Mouse (Mus musculus) skeletal muscle tissue, adult 2 months (tissue): ENCODE data around the gene Naa25.
"Not testable (repeated sequence)": the region's sequence is repeated elsewhere in the genome, so short reads cannot be mapped to it uniquely, and the experiment has no call there.

ENCODE experiments used
- DNase-seq: peaks from one replicate; pipeline ENCODE4 v3.0.0-alpha.2; 2012; ENCODE audit warnings: low read depth, low spot score

The Naa25 gene

DNA sequence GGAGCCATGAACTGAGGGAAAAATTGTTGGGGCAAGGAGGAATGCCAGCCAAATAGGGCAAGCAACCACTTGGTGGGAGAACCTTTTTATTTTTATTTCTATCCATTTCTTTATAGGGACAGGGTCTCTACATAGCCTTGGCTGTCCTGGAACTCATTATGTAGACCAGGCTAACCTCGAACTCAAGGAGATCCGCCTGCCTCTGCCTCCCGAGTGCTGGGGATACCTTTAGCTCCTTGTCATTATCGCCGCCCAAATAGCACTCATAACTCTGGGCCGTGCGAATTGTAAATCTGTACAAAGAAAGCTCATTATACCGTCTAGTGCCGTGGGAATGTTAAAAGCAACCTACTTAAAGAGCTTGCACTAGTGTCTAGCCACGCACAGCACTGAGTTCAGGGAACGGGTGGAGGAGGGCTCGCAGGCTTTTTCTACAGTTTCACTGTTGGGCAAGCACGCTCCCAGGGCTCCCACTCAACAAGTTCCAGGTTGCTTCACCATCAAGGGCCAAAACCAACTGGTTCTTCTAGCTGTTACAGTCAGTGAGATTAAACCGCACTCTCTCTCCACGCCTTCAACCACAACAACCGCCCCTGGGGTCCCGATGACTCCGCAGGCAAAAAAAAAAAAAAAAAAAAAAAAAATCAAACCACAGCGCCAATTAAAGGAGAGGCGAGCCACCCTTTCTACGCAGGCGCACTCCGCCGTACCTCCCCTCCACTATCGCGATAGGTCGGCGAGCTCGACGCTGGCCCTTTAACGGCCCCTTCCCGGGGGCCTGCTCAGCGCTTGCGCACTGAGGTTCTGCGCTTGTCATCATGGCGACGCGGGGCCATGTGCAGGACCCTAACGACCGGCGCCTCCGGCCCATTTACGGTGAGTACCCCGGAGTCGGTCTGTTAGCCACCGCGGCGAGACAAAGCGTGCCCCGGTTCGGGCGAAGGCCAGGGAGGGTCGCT is at the start of gene Naa25:
Naa25 (plus strand) TSS at position 750 of the 959 bp plus-strand sequence.
- peak; percentile 97 for DNase-seq

DNA sequence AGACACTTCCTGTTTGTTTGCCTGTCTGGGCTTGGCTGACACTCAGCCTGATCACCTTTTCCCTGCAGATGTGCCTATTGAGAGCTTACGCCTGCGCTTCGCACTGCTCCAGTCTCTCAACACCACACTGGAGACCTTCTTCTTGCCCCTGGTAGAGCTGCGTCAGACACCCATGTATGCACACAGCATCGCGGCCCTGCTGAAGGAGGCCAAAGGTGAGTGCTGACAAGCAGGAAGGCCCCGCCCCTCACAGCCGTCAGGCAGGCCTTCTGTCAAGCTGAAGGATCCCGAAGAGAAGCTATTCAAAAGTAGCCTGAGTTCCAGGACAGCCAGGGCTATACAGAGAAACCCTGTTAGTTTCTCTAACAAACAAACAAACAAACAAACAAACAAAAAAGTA is 38.5 kb upstream of the Naa25 start:
- no peak for DNase-seq

DNA sequence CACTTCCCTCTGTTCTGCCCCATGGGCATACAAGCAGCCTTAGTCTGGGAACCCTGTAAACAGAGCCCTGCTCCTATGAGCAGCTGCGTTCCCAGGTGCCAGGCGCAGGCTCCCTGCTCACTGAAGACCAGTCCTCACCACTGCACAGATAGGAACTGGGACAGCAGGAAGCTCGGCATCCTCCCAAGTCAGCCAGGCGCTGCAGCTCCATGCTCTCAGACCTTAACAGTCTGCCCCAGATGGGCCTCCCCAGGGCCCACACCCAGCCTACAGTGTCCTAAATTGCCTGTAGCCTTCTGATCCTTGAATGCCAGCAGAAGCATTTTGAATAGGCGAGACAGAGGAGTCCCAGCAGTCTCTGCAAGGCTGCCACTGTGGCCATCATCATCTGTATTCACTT is 36.0 kb upstream of the Naa25 start:
- no peak for DNase-seq

DNA sequence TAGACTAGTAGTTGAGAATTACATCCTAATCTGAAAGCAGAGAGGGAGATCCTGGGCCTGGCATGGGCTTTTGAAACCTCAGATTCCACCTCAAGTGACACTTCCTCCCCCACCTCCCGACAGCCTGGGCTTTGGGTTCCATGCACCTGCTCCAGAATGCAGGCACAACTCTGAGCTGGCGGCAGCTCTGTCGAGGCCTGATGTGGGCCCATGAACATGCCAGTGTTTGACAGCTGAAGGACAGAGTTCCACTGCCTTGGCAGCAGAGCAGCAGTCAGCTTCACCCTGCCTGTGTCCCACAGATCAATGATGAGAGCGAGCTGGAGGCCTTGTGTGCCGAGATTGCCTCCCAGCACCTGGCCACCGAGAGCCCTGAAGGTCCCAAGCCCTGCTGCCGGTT is 34.3 kb upstream of the Naa25 start:
- no peak for DNase-seq

DNA sequence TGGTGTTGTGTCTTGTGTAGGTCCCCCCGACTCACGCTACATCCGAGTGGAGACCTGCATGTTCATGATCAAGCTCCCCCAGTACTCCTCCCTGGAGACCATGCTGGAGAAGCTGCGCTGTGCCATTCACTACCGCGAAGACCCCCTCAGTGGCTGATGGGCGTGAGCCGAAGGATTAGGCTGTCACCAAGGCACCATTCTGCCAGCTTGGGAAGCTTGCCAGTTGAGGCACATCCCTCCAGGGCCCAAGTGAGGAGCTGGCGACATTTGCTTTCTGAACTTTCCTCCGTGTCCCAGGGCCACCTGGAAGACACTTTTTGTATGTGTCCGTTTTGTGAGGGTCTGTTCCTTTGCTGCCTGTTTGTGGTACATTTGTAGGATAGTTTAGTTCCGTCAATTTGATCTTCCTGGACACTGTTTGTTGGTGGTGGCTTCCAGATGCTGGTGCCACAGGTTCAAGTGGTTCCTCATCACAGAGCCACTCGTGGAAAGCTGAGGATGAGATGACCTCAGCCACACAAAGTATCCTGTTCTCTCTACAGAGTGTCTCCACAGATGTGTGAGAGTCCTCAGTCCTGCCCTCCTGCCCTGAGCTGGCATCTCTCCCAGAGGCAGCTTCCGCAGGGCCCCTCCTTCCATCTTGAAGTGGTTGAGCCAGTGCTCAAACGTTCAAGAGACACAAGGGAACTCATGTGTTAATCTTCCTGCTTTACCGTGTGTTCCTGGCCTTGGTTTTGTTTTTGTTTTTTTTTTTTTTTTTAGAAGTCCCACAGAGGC is 31.1 kb upstream of the Naa25 start:
- no peak for DNase-seq

DNA sequence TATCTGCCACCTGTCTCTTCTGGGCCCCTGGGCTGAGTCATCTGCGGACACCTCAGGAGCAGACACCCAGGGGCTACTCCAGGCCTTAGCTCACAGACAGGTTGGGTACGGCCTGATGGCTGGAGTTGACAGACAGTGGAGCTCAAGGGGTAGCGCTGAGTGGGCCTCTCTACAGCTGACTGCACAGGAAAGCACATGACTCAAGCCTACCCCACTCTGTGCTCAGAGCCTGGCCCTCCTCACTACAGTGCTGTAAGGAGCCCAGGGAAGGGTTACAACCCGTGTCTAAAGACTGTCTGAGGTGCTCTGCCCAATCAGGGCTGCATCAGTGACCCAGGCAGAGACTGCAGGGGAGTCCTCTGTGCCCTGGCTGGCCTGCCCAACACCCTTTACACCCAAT is 30.5 kb upstream of the Naa25 start:
- DNase-seq, result no peak

DNA sequence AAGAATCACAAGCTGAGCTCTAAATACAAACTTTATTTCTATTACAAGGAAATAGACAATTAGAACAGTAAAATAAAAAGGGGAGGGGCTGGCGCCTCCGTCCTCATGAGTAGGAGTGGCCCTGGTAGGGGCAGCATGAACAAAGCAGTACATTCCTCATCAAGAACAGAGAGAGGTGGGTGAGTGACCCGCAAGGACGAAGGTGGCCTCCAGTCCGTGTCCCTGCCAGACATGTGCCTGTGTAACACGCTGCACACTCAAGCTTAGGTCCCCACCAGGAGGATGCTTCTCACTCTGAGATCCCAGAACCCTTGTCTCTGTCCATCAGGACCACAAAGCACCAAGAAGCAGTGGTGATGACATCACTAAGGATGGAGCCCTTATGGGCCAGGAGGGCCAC is 26.0 kb upstream of the Naa25 start:
- no peak for DNase-seq

DNA sequence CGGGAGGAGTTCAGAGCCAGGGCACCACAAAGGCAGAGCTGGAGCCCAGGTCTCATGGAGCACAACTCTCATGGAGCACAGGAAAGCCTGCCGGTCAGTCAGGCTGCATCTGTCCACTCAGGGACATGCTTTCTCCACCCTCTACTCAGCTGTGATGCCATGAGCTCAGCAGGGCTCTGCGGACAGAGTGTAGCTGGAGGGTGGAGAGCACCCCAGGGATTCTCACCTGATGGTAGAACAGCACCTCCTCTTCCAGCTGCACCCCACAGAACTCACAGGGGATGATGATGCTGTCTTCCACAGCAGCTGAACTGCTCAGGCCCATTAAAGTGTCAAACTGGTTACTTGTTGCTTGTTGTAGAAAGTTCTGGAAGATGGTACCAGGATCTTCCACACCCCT is 22.9 kb upstream of the Naa25 start:
- no peak for DNase-seq

DNA sequence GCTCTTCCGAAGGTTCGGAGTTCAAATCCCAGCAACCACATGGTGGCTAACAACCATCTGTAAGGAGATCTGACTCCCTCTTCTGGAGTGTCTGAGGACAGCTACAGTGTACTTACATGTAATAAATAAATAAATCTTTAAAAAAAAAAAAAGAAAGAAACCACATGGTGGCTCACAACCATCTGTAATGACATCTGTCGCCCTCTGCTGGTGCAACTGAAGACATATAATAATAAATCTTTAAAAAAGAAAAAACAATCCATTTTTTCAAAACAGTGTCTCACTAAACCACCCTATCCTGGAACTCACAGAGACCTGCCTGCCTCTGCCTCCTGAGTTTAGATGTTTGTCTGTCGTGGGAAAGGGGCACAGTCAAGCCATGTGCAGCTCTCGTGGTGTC is 20.8 kb upstream of the Naa25 start:
- DNase-seq, result not testable (repeated sequence)

DNA sequence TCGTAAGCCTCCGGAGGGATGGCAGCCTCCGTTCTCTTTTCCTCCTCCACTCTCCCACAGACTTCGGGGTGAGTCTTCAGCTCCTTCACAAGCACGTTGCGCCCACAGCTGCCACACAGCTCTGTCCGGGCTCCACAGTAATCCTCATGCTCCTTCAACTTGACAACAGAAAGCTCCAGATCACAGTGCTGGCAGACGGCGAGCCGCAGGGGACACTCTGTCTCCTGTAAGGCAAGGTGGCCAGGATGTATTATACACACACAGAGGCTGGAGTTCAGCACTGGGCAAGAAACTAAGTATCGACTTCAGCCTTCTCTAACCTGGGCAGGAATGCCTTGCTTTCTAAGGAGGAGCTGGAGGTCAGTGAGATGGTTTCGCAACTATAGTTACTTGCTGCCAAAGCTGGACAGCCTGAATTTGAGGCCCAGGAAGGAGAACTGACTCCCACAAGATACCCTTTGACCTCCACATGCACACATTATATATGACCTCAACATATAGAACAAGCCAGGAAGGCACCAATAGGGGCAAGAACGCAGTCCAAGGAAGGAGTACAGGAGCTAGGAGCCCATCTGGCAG is 19.0 kb upstream of the Naa25 start:
- no peak for DNase-seq

DNA sequence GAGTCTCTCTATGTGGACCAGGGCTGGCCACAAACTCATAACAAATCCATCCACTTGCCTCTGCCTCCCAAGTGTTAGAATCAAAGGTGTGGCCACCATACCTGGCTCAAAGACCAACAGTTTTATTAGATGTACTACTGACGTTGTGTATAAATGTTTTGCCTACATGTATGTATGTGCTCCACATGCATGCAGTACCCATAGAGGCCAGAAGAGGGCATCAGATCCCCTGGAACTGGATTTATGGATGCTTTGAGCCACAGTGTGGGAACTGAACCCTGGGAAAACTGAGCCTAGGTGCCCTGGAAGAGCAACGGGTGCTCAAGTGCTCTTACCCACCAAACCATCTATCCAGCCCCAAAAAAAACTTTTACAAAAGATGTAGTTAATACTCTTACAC is 17.0 kb upstream of the Naa25 start:
- no peak for DNase-seq

DNA sequence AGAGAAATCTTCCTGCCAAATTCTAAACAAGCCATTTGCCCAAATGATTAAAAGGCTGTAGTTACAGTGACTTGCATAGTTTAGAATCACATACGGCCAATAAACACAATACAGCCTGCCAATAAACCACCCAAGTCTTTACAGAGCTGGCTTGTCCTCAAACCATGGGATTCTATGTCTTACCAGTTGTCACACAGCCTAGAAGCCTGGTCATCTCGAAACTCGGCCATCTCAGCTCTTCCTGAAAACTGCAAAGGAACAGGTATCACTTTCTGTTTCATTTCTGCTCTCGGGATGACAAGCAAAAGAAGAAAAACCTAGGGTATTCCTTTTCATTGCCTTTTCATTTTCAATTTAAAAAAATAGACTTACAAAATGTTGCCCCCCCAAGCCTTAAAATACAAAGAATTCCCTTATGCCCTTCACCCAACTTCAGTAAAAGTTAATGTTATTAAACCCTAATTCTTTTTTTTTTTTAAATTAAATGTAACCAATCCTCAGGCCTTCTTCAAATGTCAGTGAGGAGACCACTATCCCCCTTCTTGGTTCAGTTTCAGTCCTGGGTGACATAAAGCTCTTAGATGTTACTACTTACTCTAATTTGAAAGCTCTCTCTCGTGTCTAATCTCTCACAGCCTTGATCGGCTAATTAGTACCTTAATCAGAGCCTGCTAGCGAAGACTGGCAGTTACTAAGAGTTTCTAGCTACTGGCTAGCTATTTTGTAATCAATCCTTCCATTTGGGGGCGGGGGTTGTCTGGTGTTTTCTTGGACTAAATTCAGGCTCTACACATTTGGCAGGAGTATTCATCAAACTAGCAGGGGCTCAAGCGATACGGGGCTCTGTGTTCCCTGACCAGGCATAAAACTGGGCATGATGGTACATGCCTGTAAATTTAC is 13.6 kb upstream of the Naa25 start:
- peak; percentile 56 for DNase-seq

DNA sequence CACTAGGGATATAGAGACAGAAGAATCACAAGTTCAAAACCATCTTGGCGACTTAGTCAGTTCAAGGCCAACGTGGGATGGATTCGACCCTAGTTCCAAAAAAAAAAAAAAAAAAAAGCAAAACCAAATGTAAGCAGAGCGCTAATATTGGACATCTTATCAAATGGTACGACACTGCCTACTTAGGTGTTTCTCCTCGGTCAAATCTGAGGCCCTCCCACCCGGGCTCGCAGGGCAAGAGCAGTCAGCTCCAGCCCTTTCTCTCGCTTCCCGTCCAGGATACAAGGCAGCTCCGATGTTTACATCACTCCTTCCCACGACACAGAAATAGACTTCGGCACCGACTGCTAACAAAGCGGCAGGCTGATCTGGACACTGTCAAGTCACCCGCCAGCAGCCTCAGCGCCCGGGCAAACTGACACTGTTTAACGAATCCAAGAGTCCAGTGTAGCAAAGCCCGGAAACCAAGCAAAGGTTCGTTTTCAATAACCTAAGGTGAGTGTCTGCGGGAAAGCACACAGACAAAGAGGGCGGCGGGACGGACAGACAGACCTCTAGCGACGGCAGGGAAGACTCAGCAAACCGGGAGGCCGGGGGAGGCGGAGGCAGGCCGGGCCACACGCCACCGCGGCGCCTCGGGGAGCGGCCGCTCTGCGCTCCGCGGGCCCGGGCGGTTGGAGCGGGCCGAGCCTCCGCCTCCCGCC is 12.8 kb upstream of the Naa25 start:
- peak; percentile 52 for DNase-seq

DNA sequence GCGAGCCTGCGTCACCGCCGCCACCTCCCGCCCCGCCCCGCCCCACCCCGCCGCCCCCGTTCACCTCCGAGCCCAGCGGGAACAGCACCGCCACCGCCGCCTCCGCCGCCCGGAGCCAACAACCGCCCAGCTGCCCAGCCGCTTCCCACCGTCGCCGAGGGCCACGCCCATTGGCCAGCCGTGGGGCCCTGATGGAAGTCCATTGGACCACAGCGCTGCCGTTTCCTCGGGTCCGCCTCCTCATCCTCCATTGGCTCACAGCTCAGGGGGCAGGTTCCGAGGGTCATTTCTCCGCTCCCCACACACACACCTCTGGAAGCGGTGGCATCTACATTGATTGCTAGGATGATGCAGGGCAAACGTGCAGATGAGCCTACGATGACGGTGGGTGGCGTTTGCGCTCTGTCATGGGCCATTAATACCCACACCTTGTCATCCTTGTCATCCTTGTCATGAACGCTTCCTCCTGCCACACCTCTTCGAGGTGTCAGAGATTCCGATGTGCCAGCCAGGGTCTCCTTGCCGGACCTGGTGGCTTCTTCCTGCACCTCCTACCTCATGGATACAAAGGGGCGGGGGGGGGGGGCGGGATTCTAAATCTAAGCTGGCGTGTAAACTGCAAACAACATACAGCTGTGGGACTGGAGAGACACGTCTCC is 12.1 kb upstream of the Naa25 start, which contains the start of gene Trafd1:
Trafd1 (minus strand) TSS at position 172 of the 659 bp plus-strand sequence.
- DNase-seq, result peak; percentile 93

DNA sequence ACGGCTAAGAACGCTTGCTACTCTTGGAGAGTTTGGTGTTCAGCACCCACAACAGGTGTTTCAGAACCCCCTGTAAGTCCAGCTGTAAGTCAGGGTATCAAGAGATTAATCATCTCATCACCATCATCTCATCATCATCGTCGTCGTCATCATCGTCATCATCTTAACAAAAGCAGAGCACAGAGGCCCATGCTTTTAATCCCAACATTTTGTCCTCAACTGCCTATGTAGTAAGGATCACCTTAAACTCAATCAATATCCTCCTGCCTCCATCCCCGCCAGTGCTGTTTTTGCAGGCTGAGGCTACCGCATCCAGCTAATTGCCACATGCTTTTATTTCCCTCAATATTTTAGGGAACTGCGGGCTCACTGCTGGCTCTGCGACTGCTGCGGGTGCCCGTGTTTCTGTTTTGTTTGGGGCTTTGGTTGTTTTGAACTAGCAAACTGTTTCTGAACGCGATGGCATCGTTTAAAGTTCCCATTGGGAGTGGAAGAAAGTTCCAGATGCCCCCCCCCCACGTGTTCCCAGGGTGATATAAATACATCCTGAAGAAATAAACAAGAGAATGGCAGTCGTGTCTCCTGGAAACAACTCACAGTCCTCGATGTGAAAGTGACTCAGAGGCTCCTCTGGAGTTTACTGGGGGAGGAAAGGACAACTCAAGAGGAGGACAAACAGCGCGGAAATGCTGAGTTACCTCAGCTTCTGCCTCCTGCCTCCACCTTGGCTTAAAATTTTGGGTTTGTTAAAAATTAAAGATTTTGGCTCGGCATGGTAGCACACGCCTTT is 11.4 kb upstream of the Naa25 start:
- DNase-seq, result no peak

DNA sequence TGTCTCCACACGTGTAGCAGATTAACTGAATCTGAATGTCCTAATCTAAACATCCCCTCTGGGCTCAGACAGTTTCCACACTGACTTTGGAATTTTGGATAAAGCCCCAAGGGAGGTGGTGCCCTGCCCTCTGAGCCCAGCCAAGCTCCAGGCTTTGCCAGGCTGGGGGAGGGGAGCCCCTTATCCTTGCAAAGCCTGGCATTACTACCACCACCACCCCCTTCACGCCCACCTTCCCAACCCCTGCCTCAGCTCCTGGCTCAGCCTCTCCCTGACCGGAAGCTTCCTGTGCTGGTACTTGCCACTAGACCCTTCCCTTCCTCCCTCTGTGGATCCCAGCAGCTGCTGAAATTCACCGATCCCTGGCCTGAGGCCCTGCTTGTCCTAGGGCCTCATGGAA is 10.6 kb upstream of the Naa25 start:
- DNase-seq, result no peak

DNA sequence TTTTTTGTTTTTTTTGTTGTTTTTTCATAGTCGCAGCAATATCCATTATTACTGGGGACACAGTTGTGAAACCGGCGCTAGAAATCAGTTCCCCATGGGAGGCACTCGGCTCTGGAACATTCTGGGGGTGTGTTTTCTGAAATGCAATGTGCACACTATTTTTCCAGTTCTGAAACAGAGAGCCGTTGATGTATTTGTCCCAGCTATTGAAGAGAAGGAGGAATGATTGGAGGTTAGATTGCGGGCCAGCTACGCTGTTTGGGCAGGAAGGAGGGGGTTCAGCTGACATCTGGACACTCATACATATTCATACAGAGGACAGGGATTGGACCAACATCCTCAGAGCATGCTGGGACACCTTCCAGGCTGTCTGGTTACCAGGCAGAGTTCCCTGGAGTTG is 8.6 kb upstream of the Naa25 start:
- DNase-seq, result no peak

DNA sequence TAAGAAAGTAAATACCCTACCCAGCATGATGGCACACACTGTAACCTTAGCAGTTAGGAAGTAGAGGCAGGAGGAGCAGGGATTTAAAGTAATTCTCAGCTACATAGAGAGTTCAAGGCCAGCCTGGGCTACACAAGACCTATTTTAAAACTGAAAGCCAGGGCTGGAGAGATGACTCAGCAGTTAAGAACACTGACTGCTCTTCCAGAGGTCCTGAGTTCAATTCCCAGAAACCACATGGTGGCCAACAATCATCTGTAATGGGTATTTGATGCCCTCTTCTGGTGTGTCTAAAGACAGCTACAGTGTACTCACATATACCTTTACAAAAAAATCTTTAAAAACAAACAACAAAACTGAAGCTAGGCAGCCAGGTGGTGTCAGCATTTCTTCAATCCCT is 8.0 kb upstream of the Naa25 start:
- no peak for DNase-seq

DNA sequence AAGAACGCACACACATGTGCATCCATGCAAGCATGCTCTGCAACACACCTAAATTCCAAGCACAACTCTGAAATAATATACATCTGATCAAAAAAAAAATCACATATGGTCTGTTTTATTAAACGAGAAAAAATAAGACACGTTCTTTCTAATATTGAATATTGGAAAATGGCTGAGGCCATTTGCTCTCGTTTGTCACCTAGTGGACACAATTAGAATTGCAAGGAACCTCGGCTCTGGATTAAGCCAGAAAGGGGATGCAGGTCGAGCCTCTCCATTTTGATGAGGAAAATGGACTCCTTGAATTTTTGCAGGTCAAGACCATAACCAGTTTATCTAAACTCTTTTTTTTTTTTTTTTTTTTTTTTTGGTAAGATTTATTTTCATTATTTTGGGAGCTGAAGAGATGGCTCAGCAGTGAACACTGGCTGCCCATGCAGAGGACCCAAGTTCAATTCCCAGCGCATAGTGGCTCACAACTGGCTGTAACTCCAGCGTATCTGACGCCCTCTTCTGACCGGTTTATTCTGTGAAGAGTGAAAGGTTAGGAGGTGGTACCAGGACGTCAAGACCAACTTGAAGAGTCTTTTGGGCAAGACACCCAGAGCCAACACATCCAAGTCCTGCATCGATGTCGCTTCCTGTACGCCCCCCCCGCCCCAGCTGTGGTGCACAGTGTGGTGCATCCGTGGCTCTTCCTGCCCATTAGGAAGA is 4.9 kb upstream of the Naa25 start:
- DNase-seq, result no peak
